Mouse (Mus musculus) MEL (cell line): Measurements from ENCODE around the gene Wnt1. TPM values are rescaled to one million over a fixed set of nuclear protein-coding genes. Genes with fewer than 3 reads are reported as not detected.

Experiments used
- DNase-seq: peaks from one replicate; pipeline ENCODE4 v3.0.0; 2011; ENCODE audit warnings: low read depth, low spot score
- H3K27ac ChIP-seq: 2 replicates; pipeline ENCODE4 v1.5.1; 2012; ENCODE audit warnings: low read depth, mild to moderate bottlenecking, control low read depth, low read length, moderate library complexity; ENCODE audit not compliant: control insufficient read depth
- H3K27me3 ChIP-seq, 2 experiments: fragments of 150-350 bp in 1 of 2; sonication (generic) in 1 of 2; 2 replicates each; pipeline ENCODE4 v1.6.1; 2012; ENCODE audit warnings: low read length in 2 of 2, mild to moderate bottlenecking in 2 of 2, improper control_type of control experiment in 1 of 2, moderate library complexity in 1 of 2; ENCODE audit not compliant: insufficient read depth in 2 of 2, control insufficient read depth in 1 of 2
- H3K36me3 ChIP-seq, 2 experiments: 2 replicates each; pipeline ENCODE4 v1.6.1; 2012 to 2014; ENCODE audit warnings: low read length in 2 of 2, improper control_type of control experiment in 1 of 2, inconsistent platforms in 1 of 2, mild to moderate bottlenecking in 1 of 2; ENCODE audit not compliant: insufficient read depth in 2 of 2, control insufficient read depth in 1 of 2
- H3K4me1 ChIP-seq, 2 experiments: fragments of 150-350 bp in 1 of 2; sonication (generic) in 1 of 2; 2 replicates each; pipeline ENCODE4 v1.6.1; 2012; ENCODE audit warnings: low read length in 2 of 2, improper control_type of control experiment in 1 of 2, mild to moderate bottlenecking in 1 of 2; ENCODE audit not compliant: insufficient read depth in 2 of 2, control insufficient read depth in 1 of 2
- H3K4me3 ChIP-seq, 2 experiments: fragments of 150-350 bp in 1 of 2; sonication (generic) in 1 of 2; 2 replicates each; pipeline ENCODE4 v1.5.1; 2012; ENCODE audit warnings: low read depth in 2 of 2, low read length in 2 of 2, mild to moderate bottlenecking in 2 of 2, moderate library complexity in 2 of 2, control low read depth in 1 of 2, improper control_type of control experiment in 1 of 2; ENCODE audit not compliant: control insufficient read depth in 1 of 2, insufficient read depth in 1 of 2
- H3K79me2 ChIP-seq: 2 replicates; pipeline ENCODE4 v1.6.1; 2012; ENCODE audit warnings: mild to moderate bottlenecking, low read length, moderate library complexity; ENCODE audit not compliant: control insufficient read depth, poor library complexity, insufficient read depth
- H3K9ac ChIP-seq: 2 replicates; pipeline ENCODE4 v1.6.1; 2012; ENCODE audit warnings: low read depth, mild to moderate bottlenecking, control low read depth, low read length, moderate library complexity; ENCODE audit not compliant: control insufficient read depth, poor library complexity, severe bottlenecking
- H3K9me3 ChIP-seq: fragments of 150-350 bp; sonication (generic); replicated peaks from 2 replicates; pipeline ENCODE4 v1.6.1; 2012; ENCODE audit warnings: mild to moderate bottlenecking, low read length, improper control_type of control experiment, moderate library complexity; ENCODE audit not compliant: insufficient read depth
- BHLHE40 ChIP-seq: IDR thresholded peaks from 2 replicates; pipeline ENCODE4 v1.6.1; 2012; ENCODE audit warnings: low read depth, mild to moderate bottlenecking, inconsistent platforms, low read length, improper control_type of control experiment, borderline replicate concordance
- CHD1 ChIP-seq: IDR thresholded peaks from 2 replicates; pipeline ENCODE4 v1.6.1; 2012; ENCODE audit warnings: low read depth, mild to moderate bottlenecking, inconsistent platforms, low read length, improper control_type of control experiment
- CHD2 ChIP-seq: IDR thresholded peaks from 2 replicates; pipeline ENCODE4 v1.6.1; 2011; ENCODE audit warnings: low read length, improper control_type of control experiment
- CTCF ChIP-seq, 3 experiments: IDR thresholded peaks in 2 of 3; conservative IDR thresholded peaks in 1 of 3; 2 replicates each; pipeline ENCODE4 v1.5.1; 2011 to 2012; ENCODE audit warnings: low read length in 3 of 3, low read depth in 2 of 3, mild to moderate bottlenecking in 2 of 3, improper control_type of control experiment in 1 of 3, inconsistent platforms in 1 of 3, mixed read lengths in 1 of 3, moderate library complexity in 1 of 3; ENCODE audit not compliant: control insufficient read depth in 1 of 3, insufficient read depth in 1 of 3, poor library complexity in 1 of 3, severe bottlenecking in 1 of 3
- E2F4 ChIP-seq: IDR thresholded peaks from 2 replicates; pipeline ENCODE4 v1.6.1; 2011; ENCODE audit warnings: low read depth, low read length, improper control_type of control experiment, borderline replicate concordance
- ELF1 ChIP-seq: IDR thresholded peaks from 2 replicates; pipeline ENCODE4 v1.6.1; 2014; ENCODE audit warnings: low read depth, mild to moderate bottlenecking, inconsistent platforms, low read length, improper control_type of control experiment, moderate library complexity
- KAT2A ChIP-seq: conservative IDR thresholded peaks from 2 replicates; pipeline ENCODE4 v1.6.1; 2012; ENCODE audit warnings: low read depth, low read length, improper control_type of control experiment, inconsistent platforms
- MAX ChIP-seq: IDR thresholded peaks from 2 replicates; pipeline ENCODE4 v1.6.1; 2011; ENCODE audit warnings: low read length, improper control_type of control experiment
- MAZ ChIP-seq: IDR thresholded peaks from 2 replicates; pipeline ENCODE4 v1.6.1; 2012; ENCODE audit warnings: low read depth, mild to moderate bottlenecking, inconsistent platforms, low read length, improper control_type of control experiment
- MEF2A ChIP-seq: IDR thresholded peaks from 2 replicates; pipeline ENCODE4 v1.6.1; 2014; ENCODE audit warnings: low read depth, mild to moderate bottlenecking, inconsistent platforms, low read length, improper control_type of control experiment; ENCODE audit not compliant: poor library complexity, insufficient replicate concordance, severe bottlenecking; ENCODE audit errors: extremely low read depth
- MYC ChIP-seq: IDR thresholded peaks from 2 replicates; pipeline ENCODE4 v1.6.1; 2011; ENCODE audit warnings: low read depth, mild to moderate bottlenecking, low read length, improper control_type of control experiment, moderate library complexity
- NELFE ChIP-seq: IDR thresholded peaks from 2 replicates; pipeline ENCODE4 v1.6.1; 2011; ENCODE audit warnings: low read depth, low read length, improper control_type of control experiment
- NRF1 ChIP-seq: IDR thresholded peaks from 2 replicates; pipeline ENCODE4 v1.6.1; 2014; ENCODE audit warnings: low read depth, mild to moderate bottlenecking, inconsistent platforms, low read length, improper control_type of control experiment, moderate library complexity; ENCODE audit not compliant: poor library complexity, insufficient read depth, severe bottlenecking
- POLR2AphosphoS5 ChIP-seq: IDR thresholded peaks from 2 replicates; pipeline ENCODE4 v1.6.1; 2012; ENCODE audit warnings: low read depth, borderline replicate concordance, mild to moderate bottlenecking, inconsistent platforms, low read length, moderate library complexity, mixed read lengths
- SIN3A ChIP-seq: IDR thresholded peaks from 2 replicates; pipeline ENCODE4 v1.6.1; 2012; ENCODE audit warnings: low read length, improper control_type of control experiment, inconsistent platforms
- SMC3 ChIP-seq: IDR thresholded peaks from 2 replicates; pipeline ENCODE4 v1.6.1; 2011; ENCODE audit warnings: low read depth, low read length, improper control_type of control experiment
- TBP ChIP-seq: IDR thresholded peaks from 2 replicates; pipeline ENCODE4 v1.8.0; 2011; ENCODE audit warnings: low read depth, low read length, improper control_type of control experiment
- USF1 ChIP-seq: IDR thresholded peaks from 2 replicates; pipeline ENCODE4 v1.6.1; 2014; ENCODE audit warnings: low read depth, mild to moderate bottlenecking, inconsistent platforms, low read length, improper control_type of control experiment, moderate library complexity
- ZMIZ1 ChIP-seq: IDR thresholded peaks from 2 replicates; pipeline ENCODE4 v1.6.1; 2012; ENCODE audit warnings: low read depth, mild to moderate bottlenecking, inconsistent platforms, low read length, improper control_type of control experiment, moderate library complexity
- polyA plus RNA-seq, 2 experiments: library from polyadenylated mRNA; stranded (reverse) in 1 of 2; unstranded in 1 of 2; fragments of >175 nt in 1 of 2; fragments of >200 nt in 1 of 2; gene quantifications; 2 replicates each; pipeline versions ENCODE4 v1.2.1 to v1.2.4; 2012; ENCODE audit warnings: low replicate concordance in 2 of 2, low read depth in 1 of 2; ENCODE audit not compliant: insufficient read length in 2 of 2, insufficient read depth in 1 of 2, missing spikeins in 1 of 2
- total RNA-seq: library from RNA; depleted of rRNA; stranded (reverse); fragments of 300-350 nt; gene quantifications from 2 replicates; pipeline ENCODE4 v1.2.3, GENCODE M21; 2012

Wnt1 gene
- total and polyA plus RNA-seq, 3 experiments = not detected

DNA sequence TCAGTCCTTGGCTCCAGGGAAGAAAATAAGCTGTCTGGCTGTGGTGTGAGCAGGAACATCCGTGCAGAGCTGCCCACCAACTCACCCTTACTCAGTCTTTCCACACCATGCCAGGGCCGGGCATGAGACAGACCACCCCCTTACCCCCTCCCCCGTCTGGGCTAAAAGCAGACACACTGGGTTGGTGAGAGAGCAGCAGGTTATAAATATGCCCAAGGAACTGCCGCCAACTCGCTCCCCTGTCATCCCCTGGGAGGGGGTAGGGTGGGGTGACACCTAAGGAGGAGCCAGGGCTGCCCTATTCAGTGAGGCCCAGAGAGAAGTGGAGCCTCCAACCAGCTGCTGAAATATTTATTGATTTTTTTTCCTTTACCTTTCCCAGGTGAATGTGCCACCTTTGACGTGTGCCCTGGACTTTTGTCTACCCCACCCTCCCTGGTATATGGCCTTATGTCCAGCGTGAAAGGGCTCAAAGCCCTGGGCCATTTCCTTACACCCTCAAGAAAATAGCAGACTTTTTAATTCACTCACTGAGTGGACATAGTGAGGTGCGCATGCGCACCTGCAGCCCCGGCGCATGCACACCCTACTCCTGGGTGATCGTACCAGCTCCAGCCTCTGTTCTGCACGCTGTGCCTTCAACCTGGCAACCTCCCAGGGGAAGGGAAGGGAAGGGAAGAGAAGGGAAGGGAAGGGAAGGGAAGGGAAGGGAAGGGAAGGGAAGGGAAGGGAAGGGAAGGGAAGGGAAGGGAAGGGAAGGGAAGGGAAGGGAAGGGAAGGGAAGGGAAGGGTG lies 7.3 kb downstream of the Wnt1 start (continued):
- TF ChIP-seq CHD1 = no peak

DNA sequence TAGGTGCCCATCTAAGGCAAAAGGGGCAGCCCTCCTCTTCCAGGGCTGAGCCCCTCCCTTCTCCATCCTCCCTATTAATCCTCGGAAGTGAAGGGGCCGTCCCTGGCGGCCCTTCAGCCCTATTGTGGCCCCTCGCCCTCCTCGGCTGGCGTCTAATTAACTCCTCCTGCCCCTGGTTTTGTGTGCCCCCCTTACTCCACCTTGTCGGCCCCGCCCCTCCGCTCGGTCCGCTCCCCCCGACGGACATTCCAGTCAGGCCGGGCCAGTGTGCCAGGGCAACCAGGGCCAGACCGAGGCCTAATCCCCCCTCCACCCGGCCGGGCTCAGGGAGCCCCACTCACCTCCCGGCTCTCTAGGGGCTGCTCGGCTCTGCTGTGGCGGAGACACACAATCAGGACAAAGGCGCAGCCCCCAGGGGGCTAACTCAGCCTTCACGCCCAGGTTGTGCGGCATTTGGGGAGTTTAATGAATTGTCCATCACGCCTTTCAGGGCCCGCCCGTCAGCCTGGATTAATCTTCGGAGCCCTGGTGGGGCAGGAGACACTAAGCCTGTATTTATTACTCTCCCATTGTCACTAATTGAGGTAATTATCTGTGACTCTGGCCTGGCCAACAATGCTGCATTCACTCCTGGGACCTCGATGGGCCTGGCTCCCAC lies 8.3 kb downstream of the Wnt1 start:
- Histone ChIP-seq H3K79me2 (no peaks in the 10 kb centered on the region), H3K36me3 (no peaks in the 10 kb centered on the region), H3K9me3 (no peaks in the 10 kb centered on the region), H3K27me3 (no peaks in the 10 kb centered on the region; a peak in 1 of 4 replicates), H3K9ac (no peak overlapping the region), H3K27ac (no peak overlapping the region), H3K4me3 (no peak overlapping the region), H3K4me1 (no peaks in the 10 kb centered on the region)
- TF ChIP-seq MAX (no peak), ZMIZ1 (no peak), MAZ (no peak), CTCF (IDR thresholded peaks at IDR 0.05 in 2 of 3, conservative IDR thresholded peaks at IDR 0.05 in 1 of 3; ENCODE audit: control insufficient read depth in 1 of 3, insufficient read depth in 1 of 3, low read depth in 2 of 3, low read length in 3 of 3, poor library complexity in 1 of 3, severe bottlenecking in 1 of 3) (no peak), NRF1 (no peak), POLR2AphosphoS5 (no peak), E2F4 (no peak), SMC3 (no peak), SIN3A (no peak), MYC (no peak), CHD1 (no peak), TBP (no peak), BHLHE40 (no peak), MEF2A (no peak), ELF1 (no peak), USF1 (no peak)
- no peak for DNase-seq

DNA sequence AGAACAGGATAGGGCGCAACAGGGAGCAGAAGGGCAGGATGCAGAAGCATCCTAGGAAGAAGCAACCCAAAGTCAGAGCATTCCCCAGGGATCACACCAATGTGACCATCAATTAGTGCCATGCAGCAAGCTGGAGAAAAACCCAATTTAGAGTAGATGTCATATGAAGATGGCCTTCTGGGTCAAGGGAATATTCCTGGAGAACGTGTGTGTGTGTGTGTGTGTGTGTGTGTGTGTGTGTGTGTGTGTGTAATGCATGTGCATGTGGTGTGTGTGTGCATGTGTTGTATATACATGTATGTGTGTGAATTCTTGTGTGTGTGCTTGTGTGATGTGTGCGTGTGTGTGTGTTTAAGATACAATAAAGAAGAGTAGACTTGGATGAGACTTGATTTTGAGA lies 9.2 kb downstream of the Wnt1 start:
- H3K9me3 ChIP-seq = no peaks in the 10 kb centered on the region
- no peaks in the 10 kb centered on the region for H3K79me2 ChIP-seq
- no peak overlapping the region for H3K9ac ChIP-seq
- H3K27me3 ChIP-seq = no peaks in the 10 kb centered on the region; a peak in 1 of 4 replicates
- peaks cover 0 to 7% of the 10 kb centered on the region in 2 experiments; a peak in 2 of 4 replicates for H3K36me3 ChIP-seq
- peaks cover 2 to 8% of the 10 kb centered on the region in 2 experiments; a peak in 2 of 4 replicates for H3K4me1 ChIP-seq
- no peak for TF ChIP-seq CHD2
- no peak for TF ChIP-seq NELFE
- no peak for TF ChIP-seq TBP
- no peak for TF ChIP-seq BHLHE40
- TF ChIP-seq KAT2A = no peak
- no peak for DNase-seq
- no peak overlapping the region for H3K4me3 ChIP-seq
- no peak overlapping the region for H3K27ac ChIP-seq
